ENCODE assay signal across 10 mouse cellular contexts in genomic region chr2:167485501-167486377, GRCm38 (mm10). TPM values are rescaled to one million over a fixed set of nuclear protein-coding genes. Genes with fewer than 3 reads are reported as not detected.
A peak's percentile ranks its signal among the peaks of the same experiment; 100 is the strongest.
DNase-seq lines count a peak whose midpoint lies in the region; ATAC-seq and TF ChIP-seq lines count a peak whose summit lies in the region.
"Had no signal": no experiment of that assay in that cellular context is flagged by ENCODE, and none has a peak within 500 bp of the region (broad histone marks: within the 10 kb centered on the region; RNA-seq: fewer than 3 reads in every experiment).

No protein-coding gene starts in this region.

- H3K36me3 ChIP-seq in liver, embryonic 13.5 days: peaks cover 66% of the 10 kb centered on the region
- peaks cover 47% of the 10 kb centered on the region for H3K36me3 ChIP-seq in embryonic facial prominence, embryonic 14.5 days (ENCODE audit: control insufficient read depth, insufficient read depth, low read length)
- peaks cover 36% of the 10 kb centered on the region for H3K36me3 ChIP-seq in intestine, postnatal 0 days (ENCODE audit: control insufficient read depth, insufficient read depth)

- H3K4me3 ChIP-seq in liver, embryonic 13.5 days (replicated peaks): no peak overlapping the region
- H3K4me3 ChIP-seq in embryonic facial prominence, embryonic 14.5 days (ENCODE audit: low read depth, low read length): no peak overlapping the region
- H3K4me3 ChIP-seq in intestine, postnatal 0 days (ENCODE audit: low read depth, low read length): no peak overlapping the region
- H3K4me3 ChIP-seq: myocyte had no signal

- no peak overlapping the region for H3K4me2 ChIP-seq in liver, embryonic 13.5 days
- H3K4me2 ChIP-seq in embryonic facial prominence, embryonic 14.5 days (ENCODE audit: low read depth, low read length): no peak overlapping the region
- H3K4me2 ChIP-seq in intestine, postnatal 0 days (replicated peaks; ENCODE audit: low read depth): peak overlapping the region; percentile 6; the same call in 1 of the 2 replicates

- DNase-seq in liver, embryonic 13.5 days: no peak
- DNase-seq in liver: no peak
- peak; percentile 93 for DNase-seq in adrenal gland, postnatal 14 days
- DNase-seq in embryonic facial prominence, embryonic 14.5 days (ENCODE audit: low spot score): no peak
- peak; percentile 43 for DNase-seq in ovary, postnatal 36 days (ENCODE audit: low spot score)
- no peak for DNase-seq in thymus, postnatal 25 days
- DNase-seq in spleen, postnatal 4 days (ENCODE audit: low spot score in 2 of 2): no peak

- ATAC-seq in liver, embryonic 13.5 days (ENCODE audit: low read depth): 0 out of 2 replicates have a peak, but pooled peaks have one; percentile 14
- ATAC-seq in embryonic facial prominence, embryonic 14.5 days (ENCODE audit: low read depth): 0 out of 2 replicates have a peak, but pooled peaks have one; percentile 19
- ATAC-seq in intestine, postnatal 0 days: peak; percentile 68

- peaks cover 32% of the 10 kb centered on the region for H3K4me1 ChIP-seq in liver, embryonic 13.5 days (replicated peaks)
- H3K4me1 ChIP-seq in embryonic facial prominence, embryonic 14.5 days (ENCODE audit: control insufficient read depth, insufficient read depth, low read length): peaks cover 3% of the 10 kb centered on the region; the same call in 1 of the 2 replicates
- no peaks in the 10 kb centered on the region; the same call in 1 of the 2 replicates for H3K4me1 ChIP-seq in intestine, postnatal 0 days (replicated peaks; ENCODE audit: control insufficient read depth, insufficient read depth, low read length)

- no peak overlapping the region for H3K9ac ChIP-seq in liver, embryonic 13.5 days
- no peak overlapping the region for H3K9ac ChIP-seq in embryonic facial prominence, embryonic 14.5 days (ENCODE audit: low read depth, low read length)
- H3K9ac ChIP-seq in intestine, postnatal 0 days (ENCODE audit: low read depth, low read length): 0 out of 2 replicates have a peak overlapping the region, but pooled peaks have one; percentile 26

- H3K27me3 ChIP-seq in liver, embryonic 13.5 days: no peaks in the 10 kb centered on the region
- H3K27me3 ChIP-seq in embryonic facial prominence, embryonic 14.5 days (replicated peaks; ENCODE audit: control insufficient read depth, insufficient read depth, low read length): no peaks in the 10 kb centered on the region
- H3K27me3 ChIP-seq in intestine, postnatal 0 days (replicated peaks; ENCODE audit: control insufficient read depth, insufficient read depth, low read length): no peaks in the 10 kb centered on the region

- no peak overlapping the region for H3K27ac ChIP-seq in liver, embryonic 13.5 days
- no peak overlapping the region for H3K27ac ChIP-seq in embryonic facial prominence, embryonic 14.5 days (replicated peaks; ENCODE audit: low read depth, low read length)
- peak overlapping the region; percentile 68 for H3K27ac ChIP-seq in intestine, postnatal 0 days (ENCODE audit: low read depth, low read length)

- no peaks in the 10 kb centered on the region for H3K9me3 ChIP-seq in liver, embryonic 13.5 days (replicated peaks)
- no peaks in the 10 kb centered on the region for H3K9me3 ChIP-seq in embryonic facial prominence, embryonic 14.5 days (ENCODE audit: control insufficient read depth, low read length)
- no peaks in the 10 kb centered on the region for H3K9me3 ChIP-seq in intestine, postnatal 0 days (ENCODE audit: control insufficient read depth)

- 80% methylated on average over 7 of the region's 7 CpGs for WGBS in liver, embryonic 13.5 days (ENCODE audit: insufficient replicate concordance)
- 84% methylated on average over 7 of the region's 7 CpGs for WGBS in embryonic facial prominence, embryonic 14.5 days
- 56% methylated on average over 7 of the region's 7 CpGs for WGBS in intestine, postnatal 0 days

- TF ChIP-seq CTCF in intestine, postnatal 0 days (IDR thresholded peaks at IDR 0.05; ENCODE audit: low read depth): 0 out of 2 replicates have a peak, but pooled peaks have one; percentile 17

RNA-seq across cellular contexts. Expression of gene Rnf114, which starts 6.7 kb away (rescaled TPM):
- polyA plus RNA-seq in liver, embryonic 13.5 days (2015; fragmentation: Nextera tagmentation; extraction: Ambion mirVana): 32.5 and 33.2 TPM in 2 replicates
- 57.6 and 62.9 TPM in 2 replicates for total RNA-seq in adrenal gland, postnatal 14 days (2021)
- 65.3 and 75.0 TPM in 2 replicates for polyA plus RNA-seq in embryonic facial prominence, embryonic 14.5 days (2014; fragmentation: Nextera tagmentation; extraction: Ambion mirVana)
- 62.2 and 64.8 TPM in 2 replicates for polyA plus RNA-seq in intestine, postnatal 0 days (2015; fragmentation: Nextera tagmentation; extraction: Ambion mirVana)

RNA-seq across cellular contexts. Expression of gene Spata2, which starts 6.9 kb away (rescaled TPM):
- 7.0 and 9.4 TPM in 2 replicates for polyA plus RNA-seq in liver, embryonic 13.5 days (2015; fragmentation: Nextera tagmentation; extraction: Ambion mirVana)
- total RNA-seq in adrenal gland, postnatal 14 days (2021): 30.1 and 32.5 TPM in 2 replicates
- 13.0 and 14.2 TPM in 2 replicates for polyA plus RNA-seq in embryonic facial prominence, embryonic 14.5 days (2014; fragmentation: Nextera tagmentation; extraction: Ambion mirVana)
- polyA plus RNA-seq in intestine, postnatal 0 days (2015; fragmentation: Nextera tagmentation; extraction: Ambion mirVana): 11.5 and 13.5 TPM in 2 replicates

RNA-seq across cellular contexts. Expression of gene Snai1, which starts 52.3 kb away (rescaled TPM):
- 1.8 and 2.5 TPM in 2 replicates for polyA plus RNA-seq in liver, embryonic 13.5 days (2015; fragmentation: Nextera tagmentation; extraction: Ambion mirVana)
- 7.2 and 10.6 TPM in 2 replicates for total RNA-seq in adrenal gland, postnatal 14 days (2021)
- polyA plus RNA-seq in embryonic facial prominence, embryonic 14.5 days (2014; fragmentation: Nextera tagmentation; extraction: Ambion mirVana): 64.1 and 69.7 TPM in 2 replicates
- 5.4 and 8.0 TPM in 2 replicates for polyA plus RNA-seq in intestine, postnatal 0 days (2015; fragmentation: Nextera tagmentation; extraction: Ambion mirVana)
- total RNA-seq: hematopoietic stem cell, adult 5-6 weeks had no signal

Comparison
In these comparisons a context has a peak if more than half of its experiments do, and no peak if none do; other contexts are left out.
1. ATAC-seq: peak in every context shown above with its lines; median percentile 68 in intestine, postnatal 0 days; 19 in embryonic facial prominence, embryonic 14.5 days; 14 in liver, embryonic 13.5 days.
2. DNase-seq: peak in adrenal gland, postnatal 14 days (single experiment) and ovary, postnatal 36 days (single experiment); none in liver, embryonic 13.5 days (single experiment), liver (single experiment), embryonic facial prominence, embryonic 14.5 days (single experiment), thymus, postnatal 25 days (single experiment) and spleen, postnatal 4 days (0 of 2).